Mouse (Mus musculus): ENCODE results near the gene Ppt2.

Gene Ppt2

DNA sequence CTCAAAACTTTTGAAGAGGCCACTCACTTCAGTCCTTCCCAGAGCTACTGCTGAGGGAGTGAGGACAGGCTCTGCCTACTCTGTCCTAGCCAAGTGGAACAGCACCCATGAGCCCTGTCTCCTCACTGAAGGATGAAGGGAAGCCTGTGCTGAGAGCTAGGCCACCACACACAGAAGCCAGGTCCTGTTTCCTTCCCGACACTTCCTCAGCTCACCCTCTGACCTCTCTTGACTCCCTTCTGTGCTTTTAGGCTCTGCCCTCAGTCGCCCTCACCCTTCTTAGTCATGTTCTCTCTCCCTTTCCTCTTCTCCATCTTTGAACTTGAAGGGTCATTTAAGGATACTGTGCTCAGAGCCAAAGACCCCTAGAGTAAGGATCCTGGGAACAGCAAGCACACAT lies 29.0 kb upstream of the Ppt2 start:
- DNase-seq (ENCODE audit: extremely low spot score, low read depth, low spot score): no peak

DNA sequence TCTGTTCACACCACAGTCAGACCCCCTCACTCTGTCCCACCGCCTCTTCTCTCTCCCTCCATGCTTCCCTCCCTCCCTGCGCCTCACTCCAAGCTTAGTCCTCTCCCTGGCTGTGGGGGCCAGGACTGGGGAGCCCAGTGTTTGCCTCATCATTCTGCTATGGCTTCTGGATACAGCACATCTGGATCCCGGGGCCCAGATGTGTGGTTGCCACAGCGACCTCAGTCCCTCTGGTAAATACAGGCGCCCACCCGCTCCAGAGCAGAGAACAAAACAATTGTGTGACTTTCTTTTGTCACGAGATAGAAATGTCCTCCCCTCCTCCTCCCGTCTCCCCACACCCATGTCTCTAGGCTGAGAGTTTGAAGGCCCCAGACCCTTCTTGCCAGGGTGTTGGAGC lies 28.4 kb upstream of the Ppt2 start:
- no peak for DNase-seq (ENCODE audit: extremely low spot score, low read depth, low spot score)

DNA sequence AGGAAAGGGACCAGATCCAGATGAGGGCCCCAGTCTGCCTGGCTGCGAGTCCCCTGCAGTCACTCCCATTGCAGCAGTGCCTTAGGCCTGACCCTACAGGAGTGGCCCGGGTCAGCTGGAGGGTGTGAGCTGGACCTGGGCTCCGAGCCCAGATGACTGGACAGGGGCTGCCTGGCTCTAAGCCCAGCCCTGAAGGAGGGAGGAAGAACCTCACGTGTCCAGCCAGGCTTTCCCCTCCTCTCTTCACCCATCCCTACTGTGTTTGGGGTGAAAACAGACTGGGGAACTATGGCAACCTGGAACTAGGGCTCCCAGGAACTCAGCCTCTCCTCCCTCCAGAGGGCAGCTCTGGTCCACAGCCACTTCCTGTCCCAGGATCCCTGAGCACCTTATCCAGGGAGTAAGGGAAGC lies 27.3 kb upstream of the Ppt2 start:
- DNase-seq (ENCODE audit: extremely low spot score, low read depth, low spot score): no peak

DNA sequence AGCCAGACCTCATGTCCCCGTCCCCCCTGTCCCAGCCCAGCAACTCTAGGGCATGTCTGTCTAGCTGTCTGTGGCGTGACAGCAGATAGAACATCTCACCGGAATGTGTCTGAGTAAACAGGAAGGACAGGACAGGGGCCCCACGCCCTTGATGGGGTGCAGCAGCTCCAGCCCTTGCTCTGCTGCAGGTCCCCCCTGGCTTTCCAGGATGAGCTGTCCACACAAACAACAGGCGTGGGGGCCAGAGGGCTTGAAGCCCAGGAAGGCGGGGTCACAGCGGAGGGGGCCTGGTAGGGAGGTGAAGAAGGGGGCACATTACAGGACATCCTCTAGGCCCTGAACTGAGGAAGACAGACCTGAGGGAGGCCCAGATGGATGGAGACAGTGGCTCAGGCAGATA lies 26.9 kb upstream of the Ppt2 start:
- no peak for DNase-seq (ENCODE audit: extremely low spot score, low read depth, low spot score)

DNA sequence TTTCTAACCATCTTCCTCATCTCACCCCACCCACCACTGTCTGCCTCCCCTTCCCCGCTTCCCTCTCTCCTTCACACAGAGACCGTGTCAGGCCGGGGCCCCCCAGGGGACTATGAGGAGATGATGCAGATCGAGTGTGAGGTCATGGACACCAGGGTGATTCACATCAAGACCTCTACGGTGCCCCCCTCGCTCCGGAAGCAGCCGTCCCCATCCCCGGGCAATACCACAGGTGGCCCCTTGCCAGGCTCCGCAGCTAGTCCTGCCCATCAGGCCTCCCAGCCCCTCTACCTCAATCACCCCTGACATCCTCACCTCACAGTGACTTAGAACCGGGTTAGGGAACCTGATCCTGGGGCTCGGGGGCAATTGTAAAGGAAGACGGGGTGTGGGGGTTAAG lies 26.1 kb upstream of the Ppt2 start:
- DNase-seq (ENCODE audit: extremely low spot score, low read depth, low spot score): no peak

DNA sequence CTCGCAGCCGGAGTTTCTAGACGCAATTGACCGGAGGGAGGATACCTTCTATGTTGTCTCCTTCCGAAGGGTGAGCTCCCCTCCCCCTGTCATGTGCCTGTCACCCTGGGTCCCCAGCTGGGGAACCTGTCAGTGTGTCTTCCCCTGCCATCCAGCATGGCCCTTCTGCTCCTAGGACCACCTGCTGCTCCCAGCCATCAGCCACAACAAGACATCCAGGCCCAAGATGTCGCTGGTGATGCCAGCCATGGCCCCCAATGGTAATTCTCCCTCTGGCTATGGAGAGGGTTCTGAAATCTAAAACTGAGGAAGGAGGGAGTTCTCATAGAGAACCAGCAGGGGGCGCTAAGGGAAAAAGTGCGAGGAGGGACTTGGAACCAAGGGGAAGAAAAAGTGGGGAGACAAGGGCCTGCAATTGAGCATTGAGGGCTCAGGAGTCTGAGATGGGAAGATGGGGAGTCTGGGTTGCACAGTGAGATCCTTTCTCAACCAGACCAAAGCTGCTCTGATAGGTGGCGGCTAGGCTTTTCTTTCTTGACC lies 25.5 kb upstream of the Ppt2 start:
- no peak for DNase-seq (ENCODE audit: extremely low spot score, low read depth, low spot score)

DNA sequence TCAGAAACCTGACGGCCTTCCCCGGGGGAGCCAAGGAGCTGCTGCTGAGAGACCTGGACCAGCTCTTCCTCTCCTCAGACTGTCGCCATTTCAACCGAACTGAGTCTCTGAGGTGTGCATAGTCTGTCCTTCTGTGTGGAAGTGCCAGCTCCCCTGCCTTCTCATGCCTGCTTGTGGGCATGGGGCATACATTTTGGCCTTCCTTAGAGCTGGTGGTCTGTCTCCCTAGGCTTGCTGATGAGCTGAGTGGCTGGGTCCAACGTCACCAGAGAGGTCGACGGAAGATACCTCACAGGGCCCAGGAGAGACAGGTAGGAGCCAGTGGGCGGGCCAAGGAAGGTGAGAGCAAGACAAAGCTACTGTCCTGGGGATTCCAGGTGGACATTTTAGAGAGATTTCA lies 24.7 kb upstream of the Ppt2 start:
- no peak for DNase-seq (ENCODE audit: extremely low spot score, low read depth, low spot score)

DNA sequence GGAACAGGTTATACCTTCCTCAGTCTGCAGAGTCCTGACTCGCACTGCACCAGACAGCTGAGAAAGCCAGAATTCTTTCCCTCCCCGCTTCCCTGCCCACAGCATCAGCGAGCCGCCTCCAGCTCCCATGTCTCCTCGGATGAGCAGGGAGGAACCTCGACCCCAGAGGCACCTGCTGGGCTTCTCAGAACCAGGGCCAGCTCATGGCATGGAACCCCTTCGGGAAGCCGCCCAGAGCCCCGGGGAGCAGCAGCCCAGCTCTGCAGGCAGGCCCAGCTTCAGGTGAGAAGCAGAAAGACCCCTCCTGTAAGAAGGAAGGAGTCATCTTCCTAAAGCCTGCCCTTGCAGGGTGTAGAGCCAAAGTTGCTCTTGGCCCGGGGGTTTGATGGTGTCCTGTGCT lies 24.2 kb upstream of the Ppt2 start:
- no peak for DNase-seq (ENCODE audit: extremely low spot score, low read depth, low spot score)

DNA sequence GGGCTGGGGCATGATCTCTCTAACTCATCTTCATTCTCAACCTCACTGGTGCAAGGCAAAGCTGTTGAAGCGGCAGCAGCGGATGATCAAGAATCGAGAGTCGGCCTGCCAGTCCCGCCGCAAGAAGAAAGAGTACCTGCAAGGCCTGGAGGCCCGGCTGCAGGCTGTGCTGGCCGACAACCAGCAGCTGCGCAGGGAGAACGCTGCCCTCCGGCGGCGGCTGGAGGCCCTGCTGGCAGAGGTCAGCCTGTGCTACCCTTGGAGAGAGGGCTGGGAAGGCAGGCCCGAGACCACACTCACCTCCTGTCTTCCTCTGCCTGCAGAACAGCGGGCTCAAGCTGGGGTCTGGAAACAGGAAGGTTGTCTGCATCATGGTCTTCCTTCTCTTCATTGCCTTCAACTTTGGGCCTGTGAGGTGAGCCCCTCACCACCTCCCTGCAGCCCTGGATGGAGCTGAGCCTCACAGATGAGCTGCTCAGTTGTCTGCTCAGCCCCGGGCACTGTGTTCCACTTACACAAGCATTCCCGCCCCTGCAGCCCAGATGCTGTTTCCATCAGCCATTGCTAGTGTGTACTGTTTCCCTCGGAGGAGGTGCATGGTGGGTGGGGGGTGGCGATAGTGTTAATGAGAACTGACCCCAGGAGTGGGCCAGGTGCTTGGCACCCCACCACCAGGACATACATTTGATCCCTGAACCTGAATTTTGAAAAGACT lies 23.4 kb upstream of the Ppt2 start:
- DNase-seq (ENCODE audit: extremely low spot score, low read depth, low spot score): no peak

DNA sequence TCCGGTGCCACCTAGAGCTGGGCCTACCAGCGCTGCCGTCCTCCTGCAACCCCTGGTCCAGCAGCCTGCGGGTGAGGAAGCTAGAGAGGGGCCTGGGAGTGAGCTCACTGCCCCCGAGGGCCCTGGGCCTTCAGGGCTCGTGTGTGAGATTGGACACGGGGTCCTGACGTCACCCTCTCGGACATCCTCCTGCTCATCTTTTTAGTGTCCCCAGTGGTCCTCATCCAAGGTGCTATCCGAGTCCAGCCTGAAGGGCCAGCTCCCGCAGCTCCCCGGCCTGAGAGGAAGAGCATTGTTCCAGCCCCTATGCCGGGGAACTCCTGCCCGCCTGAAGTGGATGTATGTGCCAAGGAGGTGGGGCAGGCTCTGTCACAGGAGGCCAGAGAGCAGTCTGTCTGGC lies 22.5 kb upstream of the Ppt2 start:
- no peak for DNase-seq (ENCODE audit: extremely low spot score, low read depth, low spot score)

DNA sequence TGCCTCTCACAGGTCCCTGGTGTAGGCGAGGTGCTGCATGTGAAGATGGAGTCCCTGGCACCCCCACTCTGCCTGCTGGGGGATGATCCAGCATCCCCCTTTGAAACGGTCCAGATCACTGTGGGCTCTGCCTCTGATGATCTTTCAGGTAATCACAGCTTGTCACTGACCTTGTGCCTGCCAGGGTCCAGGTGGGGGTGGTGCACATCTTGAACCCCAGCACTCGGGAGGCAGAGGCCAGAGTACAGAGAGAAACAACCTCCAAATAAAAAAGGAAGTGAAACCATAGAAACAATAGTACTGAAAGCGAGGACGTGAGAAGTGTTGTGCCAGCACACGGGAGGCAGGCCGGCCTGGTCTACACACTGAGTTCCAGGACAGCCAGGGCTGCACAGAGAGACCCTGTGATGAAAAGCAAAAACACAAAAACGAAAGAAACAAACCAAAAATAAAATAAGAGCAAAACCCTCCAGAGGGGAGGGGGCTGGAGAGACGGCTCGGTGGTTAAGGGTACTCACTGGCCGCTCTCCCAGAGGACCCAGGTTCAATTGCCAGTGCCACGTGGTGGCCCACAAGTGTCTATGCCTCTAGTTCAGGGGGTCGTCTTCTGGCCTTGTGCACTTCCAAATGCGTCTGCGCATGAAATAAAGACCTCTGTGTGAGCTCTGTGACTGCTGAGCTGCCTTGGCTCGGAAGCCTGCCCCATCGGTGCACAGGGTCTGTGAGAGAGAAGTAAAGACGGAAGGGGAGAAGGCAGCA lies 21.0 kb upstream of the Ppt2 start:
- no peak for DNase-seq (ENCODE audit: extremely low spot score, low read depth, low spot score)

DNA sequence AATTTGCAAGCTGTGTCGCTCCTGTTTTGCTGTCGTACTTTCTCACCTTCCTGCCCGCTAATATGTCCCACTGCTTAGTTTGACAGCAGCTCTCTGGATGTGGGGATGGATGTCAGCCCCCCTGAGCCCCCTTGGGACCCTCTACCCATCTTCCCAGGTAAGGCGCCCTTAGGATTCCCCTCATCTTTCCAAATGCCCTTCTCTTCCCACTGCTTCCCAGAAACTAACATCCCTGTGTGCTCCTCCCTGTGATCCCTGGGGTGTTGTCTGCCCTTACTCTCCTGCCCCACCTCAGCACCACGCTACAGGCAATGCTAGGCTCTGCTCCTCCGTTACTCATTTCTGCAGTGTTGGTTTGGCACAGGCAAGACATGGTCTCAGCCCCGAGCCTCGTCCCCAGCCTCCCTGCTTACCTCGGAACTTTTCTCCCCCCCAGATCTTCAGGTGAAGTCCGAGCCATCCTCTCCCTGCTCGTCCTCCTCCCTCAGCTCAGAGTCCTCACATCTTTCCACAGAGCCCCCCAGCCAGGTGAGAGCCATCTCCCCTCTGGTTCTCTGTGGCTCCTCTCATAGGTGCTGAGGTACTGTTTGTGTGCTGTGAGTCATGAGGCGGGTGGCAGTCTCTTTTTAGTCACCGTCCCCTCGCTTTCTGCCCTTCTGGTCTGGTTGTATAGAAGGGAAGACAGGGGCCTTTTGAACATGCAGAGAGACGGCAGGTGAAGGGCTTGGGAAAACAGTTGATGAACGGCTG lies 20.0 kb upstream of the Ppt2 start:
- DNase-seq (ENCODE audit: extremely low spot score, low read depth, low spot score): no peak

DNA sequence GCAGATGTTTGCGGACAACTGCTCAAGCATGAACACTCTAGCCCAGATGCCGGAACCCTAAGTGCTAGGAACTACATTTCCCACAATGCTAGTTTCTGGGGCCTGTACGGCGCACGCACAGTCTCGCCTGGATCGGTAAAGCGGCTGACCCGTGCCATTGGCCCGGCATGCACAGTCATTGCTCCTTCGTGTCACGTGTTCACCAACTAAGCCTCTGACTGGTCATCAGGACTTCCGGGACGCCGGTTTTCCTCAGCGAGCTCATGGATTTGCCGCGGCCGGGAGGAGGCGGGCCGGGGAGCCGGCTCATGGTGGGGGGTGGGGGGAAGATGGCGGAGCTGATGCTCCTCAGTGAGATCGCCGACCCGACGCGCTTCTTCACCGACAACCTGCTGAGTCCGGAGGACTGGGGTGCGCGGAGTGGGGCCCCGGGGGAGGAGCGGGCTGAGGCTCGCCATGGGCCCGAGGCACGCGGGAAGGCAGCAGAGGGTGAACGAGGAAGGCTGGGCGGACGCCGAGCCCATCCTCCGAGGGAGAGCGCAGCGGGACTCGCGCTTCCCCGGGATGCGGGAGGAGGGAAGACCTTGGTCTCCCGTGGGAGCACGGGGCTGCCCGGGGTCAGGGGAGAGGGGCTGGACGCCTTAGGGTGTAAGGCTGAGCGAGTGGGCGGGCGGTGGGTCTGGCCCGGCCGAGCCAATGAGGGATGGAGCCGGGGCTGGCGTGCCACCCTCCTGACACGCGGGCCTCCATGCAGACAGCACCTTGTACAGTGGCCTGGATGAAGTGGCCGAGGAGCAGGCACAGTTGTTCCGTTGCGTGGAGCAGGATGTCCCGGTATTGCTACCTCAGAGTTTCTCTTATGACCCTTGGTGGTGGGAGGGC lies 18.8 kb upstream of the Ppt2 start, which contains the start of gene Atf6b:
TSS of gene Atf6b (plus strand) at position 241 of the 882 bp plus-strand sequence.
- peak; percentile 93 for DNase-seq (ENCODE audit: extremely low spot score, low read depth, low spot score)

DNA sequence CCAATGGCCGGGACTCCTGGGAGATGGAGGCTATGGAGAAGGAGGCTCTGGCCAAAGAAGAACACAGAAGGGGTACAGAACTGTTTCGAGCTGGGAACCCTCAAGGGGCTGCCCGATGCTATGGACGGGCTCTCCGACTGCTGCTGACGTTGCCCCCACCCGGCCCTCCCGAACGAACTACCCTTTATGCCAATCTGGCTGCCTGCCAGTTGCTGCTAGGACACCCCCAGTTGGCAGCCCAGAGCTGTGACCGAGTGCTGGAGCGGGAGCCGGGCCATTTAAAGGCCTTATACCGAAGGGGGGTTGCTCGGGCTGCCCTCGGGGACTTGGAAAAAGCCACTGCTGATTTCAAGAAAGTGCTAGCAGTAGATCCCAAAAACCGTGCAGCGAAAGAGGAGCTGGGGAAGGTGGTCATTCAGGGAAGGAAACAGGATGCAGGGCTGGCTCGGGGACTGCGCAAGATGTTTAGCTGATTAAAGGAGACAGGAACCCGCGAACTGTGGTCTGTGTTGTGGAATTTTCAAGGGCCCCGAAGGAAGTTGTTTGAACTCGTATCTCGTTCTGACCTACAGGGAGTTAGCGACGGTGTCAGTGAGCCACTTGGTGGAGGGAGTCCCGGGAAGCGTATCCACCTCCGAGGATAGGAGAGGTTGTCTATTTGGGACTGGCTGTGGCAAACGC lies 17.7 kb upstream of the Ppt2 start:
- no peak for DNase-seq (ENCODE audit: extremely low spot score, low read depth, low spot score)

DNA sequence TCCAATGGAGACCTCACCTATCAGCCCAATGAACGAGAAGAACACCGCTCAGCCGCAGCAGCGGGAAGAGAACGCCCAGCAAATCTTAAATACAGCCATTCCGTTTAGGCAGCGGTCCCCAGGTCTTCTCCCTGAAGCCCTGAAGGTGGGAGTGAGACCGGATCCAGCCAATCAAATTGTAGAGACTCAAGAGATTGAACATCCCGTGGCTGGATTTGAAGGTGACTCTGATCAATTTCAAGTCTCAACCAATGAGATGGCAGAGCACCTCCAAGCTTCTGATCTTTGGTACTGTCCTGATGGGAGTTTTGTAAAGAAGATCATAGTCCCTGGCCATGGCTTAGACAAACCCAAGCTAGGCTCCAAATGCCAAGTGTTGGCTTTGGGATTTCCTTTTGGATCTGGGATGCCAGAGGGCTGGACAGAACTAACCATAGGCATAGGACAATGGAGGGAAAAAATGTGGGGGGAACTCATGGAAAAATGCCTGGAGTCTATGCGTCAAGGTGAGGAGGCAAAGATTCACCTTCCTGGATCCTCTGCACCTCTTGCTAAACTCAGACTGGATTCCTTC lies 17.0 kb upstream of the Ppt2 start:
- no peak for DNase-seq (ENCODE audit: extremely low spot score, low read depth, low spot score)

DNA sequence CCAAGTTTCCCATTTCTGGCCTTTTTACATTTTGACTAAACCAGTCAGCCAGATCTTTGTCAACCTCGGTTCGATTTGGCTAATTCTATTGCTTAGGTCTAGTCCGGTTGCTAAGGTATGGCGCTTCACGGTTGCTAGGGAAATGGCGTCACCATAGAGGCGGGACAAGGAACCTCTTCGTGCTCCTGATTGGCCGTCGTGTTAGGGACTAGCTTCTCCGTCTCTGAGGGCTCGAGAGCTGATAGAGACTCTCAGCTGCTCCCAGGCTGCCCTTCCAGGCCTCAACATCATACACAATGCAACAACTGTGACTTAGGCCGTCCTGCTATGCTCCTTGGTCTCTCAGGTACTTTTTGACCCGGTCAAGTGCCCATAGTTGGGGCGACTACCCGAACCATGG lies 16.3 kb upstream of the Ppt2 start, which contains the start of gene Fkbpl:
TSS of gene Fkbpl (plus strand) at position 157 of the 400 bp plus-strand sequence.
- peak; percentile 96 for DNase-seq (ENCODE audit: extremely low spot score, low read depth, low spot score)

DNA sequence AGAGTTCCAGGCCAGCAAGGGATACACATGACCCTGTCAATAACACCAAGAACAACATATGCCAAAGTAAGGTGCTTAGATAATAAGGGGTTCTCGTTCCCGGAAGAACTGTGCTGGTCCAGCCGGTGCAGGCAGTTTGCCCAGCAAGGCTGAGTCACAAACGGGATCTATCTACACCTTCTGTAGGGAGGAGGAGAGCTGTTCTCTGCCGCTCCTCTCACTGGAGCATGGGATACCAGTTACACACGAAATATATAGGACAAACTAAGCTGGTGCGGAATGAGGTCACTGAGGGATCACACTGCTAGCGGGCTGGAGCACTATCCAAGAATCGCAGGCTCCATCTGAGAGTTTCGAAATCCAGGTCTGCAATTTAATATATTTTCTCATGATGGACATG lies 15.6 kb upstream of the Ppt2 start:
- no peak for DNase-seq (ENCODE audit: extremely low spot score, low read depth, low spot score)

DNA sequence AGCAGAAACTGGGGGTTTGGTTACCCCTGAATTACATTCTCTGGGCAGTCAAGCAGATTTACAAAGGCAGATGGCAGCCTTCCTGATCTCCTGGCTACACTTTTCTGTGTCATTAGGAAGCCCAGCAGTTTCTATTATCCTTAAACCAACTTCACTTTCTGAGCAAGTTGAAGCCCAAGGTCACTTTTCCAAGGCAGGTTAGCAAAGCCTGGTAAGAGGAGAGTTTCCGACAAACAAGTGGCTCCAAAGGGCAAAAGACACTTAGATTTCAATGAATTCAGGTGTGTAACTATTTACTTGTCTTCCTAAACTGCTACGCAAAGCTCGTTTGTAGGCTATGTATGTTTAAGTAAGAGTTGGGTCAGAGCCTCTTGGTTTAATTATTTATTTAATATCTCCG lies 15.1 kb upstream of the Ppt2 start:
- no peak for DNase-seq (ENCODE audit: extremely low spot score, low read depth, low spot score)

DNA sequence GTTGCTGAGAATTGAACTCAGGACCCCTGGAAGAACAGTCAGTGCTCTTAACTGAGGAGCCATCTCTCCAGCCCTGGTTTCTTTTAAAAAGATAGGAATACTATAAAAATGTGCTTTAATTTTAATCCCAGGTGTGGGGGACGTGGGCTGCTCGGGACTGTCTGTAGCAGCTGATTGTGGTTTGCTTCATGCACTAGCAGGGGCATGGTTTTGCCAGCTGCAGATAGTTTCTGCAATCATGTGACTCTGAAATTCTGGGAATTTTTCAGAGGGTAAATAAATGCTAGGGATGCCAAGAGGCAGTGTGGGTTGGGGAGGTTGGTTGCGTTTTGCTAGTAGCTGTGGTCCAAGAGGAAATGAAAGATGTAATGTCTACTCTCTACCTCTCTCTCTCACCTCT lies 13.6 kb upstream of the Ppt2 start:
- no peak for DNase-seq (ENCODE audit: extremely low spot score, low read depth, low spot score)

All from hindlimb bud, embryonic 11.5 days (tissue).